Mouse (Mus musculus): Measurements from ENCODE around the gene Cmtm1.

DNA sequence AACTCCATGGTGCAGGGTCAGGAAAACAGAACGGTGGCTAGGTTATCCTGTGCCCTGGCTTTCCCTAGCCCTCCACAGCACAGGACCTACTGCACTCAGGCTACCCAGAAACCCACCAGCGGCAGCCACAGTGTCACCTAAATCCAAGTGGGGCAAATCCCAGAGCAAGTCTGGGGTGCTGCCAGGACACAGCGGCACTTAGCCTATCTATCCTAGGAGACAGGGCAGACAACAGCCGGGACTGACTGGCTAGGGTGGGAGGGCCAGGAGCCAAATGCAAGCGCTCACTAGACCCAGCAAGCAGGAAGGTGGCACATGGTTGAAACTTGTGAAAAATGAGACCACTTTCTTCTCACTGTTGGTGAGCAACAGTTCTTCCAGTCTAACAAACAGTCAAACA is 39.0 kb upstream of the Cmtm1 start:
- TF ChIP-seq CTCF (IDR thresholded peaks at IDR 0.05; ENCODE audit: extremely low read depth, insufficient read length, insufficient replicate concordance, low read depth, low read length): no peak
- no peak for TF ChIP-seq POLR2A (IDR thresholded peaks at IDR 0.05; ENCODE audit: low read depth, low read length)

Measured in small intestine, adult 2 months (tissue).